Mouse (Mus musculus) adrenal gland, postnatal 36 days (tissue): Measurements from ENCODE around the gene Ankrd28. TPM values are rescaled to one million over a fixed set of nuclear protein-coding genes. Genes with fewer than 3 reads are reported as not detected.

Experiments
- DNase-seq, 2 experiments: peaks; one replicate each; pipeline ENCODE4 v3.0.0; 2021; ENCODE audit warnings: mixed read lengths in 1 of 2
- total RNA-seq, 2 experiments: library from RNA; stranded (reverse); gene quantifications; 2 replicates each; pipeline ENCODE4 v1.2.3; 2021

Ankrd28 gene
- total RNA-seq, 2 experiments from 2014 or later: 17.0 to 27.0 TPM

- no peak for DNase-seq
These were observed 164.9 kb downstream of the Ankrd28 start for GRCm38 (mm10) chr14:31665566-31665940.

GRCm38 (mm10) chr14:31664903-31665565, 165.4 kb downstream of the Ankrd28 start:
- DNase-seq: no peak

DNA sequence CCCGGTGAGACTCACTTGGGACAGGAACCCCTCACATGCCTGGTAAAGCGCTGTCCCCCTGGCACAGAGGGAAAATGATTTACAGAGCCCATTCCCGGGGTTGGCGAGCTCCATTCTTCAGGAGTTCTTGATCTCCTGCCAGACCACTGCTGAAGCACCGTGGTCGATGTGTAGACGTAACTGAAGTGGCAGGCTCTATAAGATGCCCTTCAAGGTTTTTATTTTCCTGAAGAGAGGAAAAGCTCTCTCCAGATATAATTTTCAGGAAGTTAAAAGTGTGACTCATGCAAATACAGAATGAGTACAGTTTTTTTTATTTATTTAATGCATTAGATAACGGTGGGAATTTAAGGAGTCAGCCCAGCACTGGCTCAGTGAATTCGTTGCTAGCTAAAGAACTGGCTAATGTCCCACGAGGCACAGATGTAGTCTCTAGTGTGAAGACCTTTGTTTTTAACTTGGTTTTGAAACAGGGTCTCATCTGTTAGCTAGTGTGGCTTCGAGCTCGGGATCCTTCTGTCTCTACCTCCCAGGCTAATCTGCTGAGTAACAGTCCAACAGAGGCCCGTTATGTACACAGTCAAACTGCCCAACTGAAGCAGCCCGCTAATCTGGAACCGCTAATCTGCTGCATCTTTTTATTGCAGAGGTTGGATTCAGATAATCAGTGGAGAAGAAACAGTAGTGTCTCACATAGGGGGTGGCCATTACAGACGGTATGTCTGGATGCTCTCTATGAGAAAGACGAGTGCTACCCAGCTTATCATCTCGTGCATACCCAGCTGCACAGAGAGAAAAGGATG, 166.2 kb downstream of the Ankrd28 start:
- DNase-seq: no peak

- DNase-seq: no peak
These were observed 166.9 kb downstream of the Ankrd28 start for GRCm38 (mm10) chr14:31663376-31664099.

- DNase-seq: peak; percentile 53 to 69
These were observed 167.8 kb downstream of the Ankrd28 start for GRCm38 (mm10) chr14:31662555-31663211.

- peak; percentile 89 to 91 for DNase-seq
These were observed 168.5 kb downstream of the Ankrd28 start for GRCm38 (mm10) chr14:31661671-31662554.

- DNase-seq: no peak
These were observed 169.9 kb downstream of the Ankrd28 start for GRCm38 (mm10) chr14:31660312-31661093.

GRCm38 (mm10) chr14:31659501-31660181, 170.8 kb downstream of the Ankrd28 start:
- DNase-seq: peak; percentile 63 to 66

GRCm38 (mm10) chr14:31658126-31658680, 172.2 kb downstream of the Ankrd28 start:
- DNase-seq: no peak

DNA sequence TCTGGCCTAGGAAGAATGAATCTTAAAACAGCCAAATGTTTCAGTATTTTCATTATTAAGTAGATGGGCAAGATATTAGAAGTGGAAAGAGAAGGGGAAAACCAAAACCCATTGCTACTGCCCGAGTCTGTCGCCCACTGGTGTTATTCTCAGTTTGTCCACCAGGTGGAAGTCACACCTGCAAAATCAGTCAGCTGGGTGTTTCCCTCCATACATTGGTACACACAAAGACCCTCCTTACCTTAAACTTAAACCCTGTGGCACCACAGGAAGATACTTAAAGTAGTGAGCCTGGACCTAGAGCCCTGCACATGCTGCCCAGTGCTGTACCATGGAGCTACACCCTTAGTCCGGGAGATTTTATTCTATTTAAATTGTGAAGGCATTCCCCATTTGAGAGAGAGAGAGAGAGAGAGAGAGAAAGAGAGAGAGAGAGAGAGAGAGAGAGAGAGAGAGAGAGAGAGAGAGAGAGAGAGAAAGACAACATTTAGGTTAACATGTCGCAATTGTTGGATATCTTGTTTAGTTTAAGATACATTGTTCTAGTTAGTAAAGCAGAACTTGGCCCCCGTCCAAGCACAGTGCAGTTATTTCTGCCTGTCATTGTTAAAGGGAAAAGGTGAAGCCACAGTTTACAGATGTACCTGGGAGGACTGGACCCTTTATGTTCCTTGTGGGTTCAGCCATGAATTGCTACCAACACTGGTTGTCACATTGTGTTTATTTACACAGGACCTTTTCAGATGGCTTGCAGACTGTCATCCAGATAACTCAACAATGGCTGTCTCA, 173.4 kb downstream of the Ankrd28 start:
- DNase-seq: peak; percentile 62 to 71

GRCm38 (mm10) chr14:31656386-31656785, 174.1 kb downstream of the Ankrd28 start:
- DNase-seq: no peak

DNA sequence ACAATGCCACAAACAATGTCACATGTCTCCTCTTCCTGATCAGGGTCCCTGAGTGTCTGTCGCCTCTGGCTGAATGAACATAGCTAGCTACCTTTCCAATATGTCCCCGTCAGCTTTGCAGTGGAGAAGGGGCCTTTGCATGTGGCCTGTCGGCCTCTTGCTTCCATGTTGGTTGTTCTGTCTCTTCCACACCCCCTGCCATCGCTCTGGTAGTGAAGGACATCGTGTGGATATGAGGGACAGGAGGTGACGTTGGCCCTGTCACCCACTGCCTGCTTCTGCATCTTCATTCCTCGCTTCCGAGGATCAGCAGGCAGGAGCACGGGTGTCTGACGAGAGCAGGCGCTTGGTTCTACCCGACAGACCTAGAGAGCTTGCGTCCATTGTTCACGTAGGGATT, 175.0 kb downstream of the Ankrd28 start:
- DNase-seq: no peak

DNA sequence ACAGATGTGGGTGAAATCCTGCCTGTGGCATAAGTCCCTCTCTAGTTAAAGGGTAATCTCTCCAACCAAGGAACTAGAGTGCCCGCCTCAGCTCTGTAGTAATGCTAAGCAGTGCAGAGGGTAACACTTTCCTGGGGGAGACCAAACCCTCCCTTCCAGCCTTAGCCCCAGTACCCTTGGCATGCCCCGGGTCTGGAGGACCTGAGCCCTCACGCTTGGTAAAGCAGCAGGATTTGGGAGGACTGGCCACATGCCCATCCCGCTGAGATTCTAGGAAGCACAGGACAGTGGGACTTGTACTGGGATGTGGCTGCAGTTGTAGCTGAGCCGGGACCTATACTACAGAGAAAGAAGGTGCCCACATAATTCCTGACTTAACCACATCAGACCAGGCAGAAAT, 175.6 kb downstream of the Ankrd28 start:
- DNase-seq: no peak

DNA sequence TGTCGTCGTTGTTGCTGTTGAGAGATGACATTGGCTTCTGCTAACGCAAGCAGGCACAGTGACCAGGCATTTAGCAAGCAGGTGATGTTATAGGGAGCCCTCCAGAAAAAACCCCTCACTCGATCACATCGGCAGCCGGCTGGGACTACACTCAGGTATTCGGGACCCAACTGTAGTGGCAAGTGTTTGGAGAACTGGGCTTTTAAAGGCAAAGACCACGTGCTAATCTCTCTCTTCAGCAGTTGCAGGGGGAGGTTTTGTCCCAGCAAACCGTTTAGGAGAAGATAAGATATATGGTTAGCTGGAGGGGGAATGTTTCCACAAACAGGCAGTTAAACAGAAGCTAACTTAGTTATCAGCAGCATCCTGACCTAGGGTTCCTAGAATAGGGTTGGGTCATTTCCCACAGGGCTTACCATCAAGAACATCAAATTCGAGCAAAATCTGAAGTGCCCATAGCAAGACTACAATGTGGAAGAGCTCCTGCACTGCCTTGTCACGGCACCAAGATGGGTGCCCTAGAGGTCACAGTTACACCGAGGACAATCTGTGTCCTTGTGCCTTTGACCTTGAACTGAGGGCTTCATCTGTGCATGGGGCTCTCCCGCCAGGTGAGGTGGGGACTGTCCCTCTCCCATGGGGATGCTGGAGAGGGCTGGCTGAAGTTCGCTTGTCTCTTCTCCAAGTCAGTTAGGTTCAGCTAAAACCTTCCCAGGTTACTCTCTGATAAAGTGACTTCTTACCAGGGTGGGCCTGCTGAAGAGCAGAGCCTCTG, 177.2 kb downstream of the Ankrd28 start:
- no peak for DNase-seq

- no peak for DNase-seq
These were observed 177.8 kb downstream of the Ankrd28 start for GRCm38 (mm10) chr14:31652624-31653023.

DNA sequence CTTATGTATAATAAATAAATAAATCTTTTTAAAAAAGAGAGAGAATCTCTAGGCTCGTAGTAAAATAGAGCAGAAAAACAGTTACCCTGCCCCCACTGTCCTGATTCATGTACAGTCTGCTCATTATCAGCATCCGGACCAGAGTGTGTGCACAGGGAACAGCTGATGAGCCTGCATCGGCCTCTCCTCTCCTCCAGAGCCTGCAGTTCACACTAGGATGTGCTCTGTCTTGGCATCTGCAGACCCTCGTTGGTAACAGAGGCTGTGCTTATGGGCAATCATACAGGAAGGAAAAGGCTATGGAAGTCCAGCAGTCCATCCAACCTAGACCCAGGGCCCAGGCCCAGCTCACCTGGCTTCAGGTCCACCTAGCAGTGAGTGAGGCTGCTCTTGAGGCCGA, 178.3 kb downstream of the Ankrd28 start:
- no peak for DNase-seq

GRCm38 (mm10) chr14:31651206-31651605, 179.2 kb downstream of the Ankrd28 start:
- no peak for DNase-seq

DNA sequence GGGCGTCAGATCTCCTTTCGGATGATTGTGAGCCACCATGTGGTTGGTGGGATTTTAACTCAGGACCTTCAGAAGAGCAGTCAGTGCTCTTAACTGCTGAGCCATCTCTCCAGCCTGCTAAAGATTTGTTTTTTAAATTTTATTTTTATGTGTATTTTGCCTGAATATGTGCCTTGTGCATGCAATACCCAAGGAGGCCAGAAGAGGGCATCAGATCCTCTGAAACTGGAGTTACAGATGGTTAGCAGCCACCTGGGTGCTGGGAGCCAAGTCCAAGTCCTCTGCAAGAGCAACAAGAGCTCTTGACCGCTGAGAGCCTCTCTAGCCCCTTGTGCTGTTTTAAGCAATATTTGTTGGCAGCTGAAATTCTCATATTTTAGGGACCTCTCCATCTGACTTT, 180.1 kb downstream of the Ankrd28 start:
- no peak for DNase-seq
